Mouse (Mus musculus) gastrocnemius, adult 18-20 months (tissue): ENCODE measurements around the gene Tigd3. TPM values are rescaled to one million over a fixed set of nuclear protein-coding genes. Genes with fewer than 3 reads are reported as not detected.

ENCODE experiments used
- DNase-seq: peaks from one replicate; pipeline ENCODE4 v3.0.0; 2021; ENCODE audit warnings: low spot score
- long read RNA-seq, 2 experiments: library from polyadenylated mRNA; stranded (forward); transcript quantifications; one replicate each; pipeline ENCODE4 v2.0.0; 2021
- total RNA-seq, 2 experiments: library from RNA; stranded (reverse); gene quantifications; 2 replicates each; pipeline ENCODE4 v1.2.3; 2021

Tigd3 gene
- under 1 TPM; 0.21 TPM for total RNA-seq
- long read RNA-seq, experiment 1, result 0 reads
- long read RNA-seq, experiment 2, result 0 reads

- DNase-seq, result peak; percentile 94
Observed at GRCm38 (mm10) chr19:5894002-5894678, at the start of gene Tigd3. TSS of gene Tigd3 (minus strand) at chr19:5894149.

GRCm38 (mm10) chr19:5943404-5943803 lies 49.5 kb upstream of the Tigd3 start:
- DNase-seq, result no peak

- peak; percentile 56 for DNase-seq
Observed at GRCm38 (mm10) chr19:5942581-5942980, 48.6 kb upstream of the Tigd3 start.

- DNase-seq, result peak; percentile 59
Observed at GRCm38 (mm10) chr19:5940656-5941055, 46.7 kb upstream of the Tigd3 start.

- DNase-seq, result peak; percentile 94
Observed at GRCm38 (mm10) chr19:5940173-5940572, 46.2 kb upstream of the Tigd3 start.

- no peak for DNase-seq
Observed at GRCm38 (mm10) chr19:5939715-5940114, 45.8 kb upstream of the Tigd3 start.

GRCm38 (mm10) chr19:5938516-5938915 lies 44.6 kb upstream of the Tigd3 start:
- no peak for DNase-seq

GRCm38 (mm10) chr19:5937836-5938406 lies 44.0 kb upstream of the Tigd3 start:
- DNase-seq, result no peak

- DNase-seq, result no peak
Observed at GRCm38 (mm10) chr19:5937095-5937835, 43.3 kb upstream of the Tigd3 start.

GRCm38 (mm10) chr19:5935691-5936090 lies 41.7 kb upstream of the Tigd3 start:
- DNase-seq, result no peak

GRCm38 (mm10) chr19:5935266-5935665 lies 41.3 kb upstream of the Tigd3 start:
- DNase-seq, result peak; percentile 54

GRCm38 (mm10) chr19:5929634-5930596 lies 36.0 kb upstream of the Tigd3 start:
- no peak for DNase-seq

GRCm38 (mm10) chr19:5928546-5928945 lies 34.6 kb upstream of the Tigd3 start:
- no peak for DNase-seq

- DNase-seq, result no peak
Observed at GRCm38 (mm10) chr19:5928104-5928503, 34.2 kb upstream of the Tigd3 start.

GRCm38 (mm10) chr19:5927532-5927931 lies 33.6 kb upstream of the Tigd3 start:
- no peak for DNase-seq

GRCm38 (mm10) chr19:5927026-5927425 lies 33.1 kb upstream of the Tigd3 start:
- DNase-seq, result no peak

GRCm38 (mm10) chr19:5925311-5925855 lies 31.4 kb upstream of the Tigd3 start:
- DNase-seq, result no peak

- peak; percentile 97 for DNase-seq
Observed at GRCm38 (mm10) chr19:5924713-5925093, 30.8 kb upstream of the Tigd3 start, which contains the start of gene Cdc42ep2. TSS of gene Cdc42ep2 (minus strand) at chr19:5924816.

- DNase-seq, result peak; percentile 93
Observed at GRCm38 (mm10) chr19:5923990-5924712, 30.2 kb upstream of the Tigd3 start.

GRCm38 (mm10) chr19:5922963-5923362 lies 29.0 kb upstream of the Tigd3 start:
- no peak for DNase-seq
